Mouse (Mus musculus) left cerebral cortex, postnatal 25 days (tissue): Measurements from ENCODE around the gene Ppm1d. TPM values are rescaled to one million over a fixed set of nuclear protein-coding genes. Genes with fewer than 3 reads are reported as not detected.

Source experiments
- DNase-seq, 2 experiments: peaks; one replicate each; pipeline ENCODE4 v3.0.0; 2022; ENCODE audit warnings: low spot score in 2 of 2, mixed read lengths in 1 of 2
- intact Hi-C: fragments of 180-260 bp; cut with DNase I; formaldehyde crosslinking; loops from one replicate; pipeline ENCODE4 v1.15.1; 2025
- total RNA-seq, 2 experiments: library from RNA; stranded (reverse); gene quantifications; 2 replicates each; pipeline ENCODE4 v1.2.3; 2021

The Ppm1d gene
- total RNA-seq, 2 experiments from 2014 or later, result 17.8 to 18.5 TPM

GRCm38 (mm10) chr11:85323567-85324330, 12.7 kb downstream of the Ppm1d start:
- intact Hi-C loops, result no loop called here
- DNase-seq, result no peak

GRCm38 (mm10) chr11:85328717-85329116, 17.7 kb downstream of the Ppm1d start:
- intact Hi-C loops, result no loop called here

DNA sequence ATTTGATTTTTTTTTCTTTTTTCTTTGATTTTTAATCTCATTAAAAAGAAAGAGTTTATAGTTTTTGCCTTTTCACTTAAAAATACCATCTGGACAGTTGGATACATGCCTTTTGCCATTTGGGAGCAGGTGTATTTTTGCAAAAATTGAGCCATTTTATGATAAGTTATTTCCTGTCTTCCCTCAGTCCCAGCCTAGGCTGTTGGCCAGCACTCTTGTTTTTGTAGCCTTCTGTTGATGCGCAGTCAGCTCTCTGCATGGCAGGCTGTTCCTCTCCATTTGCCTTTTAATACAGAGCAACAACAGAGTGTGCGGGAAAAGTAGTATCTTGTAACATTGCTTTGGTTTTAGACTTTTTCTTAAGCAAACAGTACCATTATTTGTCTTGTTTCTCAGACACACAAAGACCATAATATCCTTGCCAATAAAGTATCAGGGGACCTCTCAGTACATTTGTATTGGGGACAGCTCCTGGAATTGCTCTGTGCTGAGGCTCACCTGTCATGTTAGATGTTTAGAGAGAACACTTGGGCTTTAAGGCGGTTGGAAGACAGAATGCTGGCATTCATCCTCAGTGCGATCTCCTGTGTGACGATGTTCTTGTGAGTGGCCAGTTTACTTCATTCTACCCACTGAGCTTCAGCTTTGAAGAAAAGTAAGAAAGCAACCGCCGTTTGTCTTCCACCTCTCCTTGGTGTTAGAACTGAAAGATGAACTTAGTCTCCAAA, 18.3 kb downstream of the Ppm1d start:
- intact Hi-C loops, result no loop called here
- peak in 1 of 2 experiments; percentile 32 for DNase-seq

More at GRCm38 (mm10) chr11:85328717-85329116, 17.7 kb downstream of the Ppm1d start:
- no peak for DNase-seq

DNA sequence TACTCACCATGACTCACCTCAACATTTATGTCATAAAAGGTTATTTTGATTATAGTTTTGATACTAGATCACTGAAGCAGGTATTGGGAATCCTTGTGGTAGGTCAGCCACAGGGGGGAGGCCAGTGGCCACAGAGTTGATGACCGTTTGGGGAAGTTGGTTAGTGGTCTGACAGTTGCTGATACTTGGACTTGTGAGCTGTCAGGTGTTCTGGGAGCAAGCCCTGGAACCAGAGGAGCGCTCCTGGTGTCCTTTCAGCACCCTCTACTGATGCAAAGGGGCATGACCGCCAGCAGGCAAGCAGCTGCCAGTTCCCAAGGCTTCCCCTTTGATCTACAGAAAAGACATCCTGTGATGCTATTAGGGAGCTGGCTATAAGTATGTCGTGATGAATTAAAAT, 23.7 kb downstream of the Ppm1d start:
- DNase-seq, result peak; percentile 21 to 33
- intact Hi-C loops, result no loop called here

DNA sequence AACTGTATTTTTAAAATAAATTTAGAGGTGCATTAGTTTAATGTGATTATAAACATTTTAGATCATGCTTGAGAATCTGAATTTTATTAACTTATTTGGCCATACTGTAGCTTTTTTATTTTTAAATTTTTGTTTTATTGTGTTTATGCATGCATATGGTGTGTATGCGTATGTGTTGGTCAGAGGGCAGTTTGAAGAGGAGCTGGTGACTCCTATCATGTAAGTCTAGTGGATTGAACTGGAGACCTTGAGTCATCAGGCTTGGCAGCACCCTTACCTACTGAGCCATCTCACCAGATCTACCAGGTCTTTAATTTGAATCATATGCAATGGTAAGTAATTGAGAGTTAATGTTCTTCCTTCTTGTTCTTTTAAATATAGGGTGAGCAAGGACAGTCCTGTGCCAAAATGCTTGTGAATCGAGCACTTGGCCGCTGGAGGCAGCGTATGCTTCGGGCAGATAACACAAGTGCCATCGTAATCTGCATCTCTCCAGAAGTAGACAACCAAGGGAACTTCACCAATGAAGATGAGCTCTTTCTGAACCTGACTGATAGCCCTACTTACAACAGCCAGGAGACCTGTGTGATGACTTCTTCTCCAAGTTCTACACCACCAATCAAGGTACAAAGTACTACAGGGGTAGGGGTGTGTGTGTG, 28.3 kb downstream of the Ppm1d start:
- DNase-seq, result no peak
- intact Hi-C loops, result no loop called here

DNA sequence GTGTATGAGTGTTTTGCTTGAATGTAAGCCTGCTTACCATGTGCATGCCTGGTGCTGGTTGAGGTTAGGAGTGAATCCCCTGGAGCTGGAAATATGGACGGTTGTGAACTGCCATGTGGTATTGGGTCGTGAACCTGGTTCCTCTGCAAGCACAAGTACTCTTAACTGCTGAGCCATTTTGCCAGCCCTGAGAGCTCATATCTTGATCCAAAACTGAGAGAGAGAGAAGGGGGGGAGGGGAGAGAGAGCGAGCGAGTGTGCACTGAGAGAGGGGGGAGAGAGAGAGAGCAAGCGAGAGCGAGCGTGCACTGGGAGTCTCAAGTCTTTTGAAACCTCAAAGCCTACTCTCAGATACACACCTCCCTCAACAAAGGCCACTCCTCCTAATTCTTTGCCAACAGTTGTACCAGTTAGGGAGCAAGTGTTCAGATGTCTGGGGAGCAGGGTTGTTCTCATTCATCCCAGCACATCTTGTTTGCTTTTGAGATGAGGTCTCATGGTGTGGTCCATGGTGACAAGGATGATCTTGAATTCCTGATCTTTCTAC, 29.1 kb downstream of the Ppm1d start:
- intact Hi-C loops, result no loop called here
- no peak for DNase-seq

GRCm38 (mm10) chr11:85352539-85353380, 41.7 kb downstream of the Ppm1d start, which contains the start of gene Bcas3:
Gene Bcas3 (plus strand): TSS chr11:85353167.
- DNase-seq, result peak; percentile 99 to 100
- intact Hi-C loops, result loop anchor here (2.0 kb wide), 1 partner anchor 42 kb away; the partner anchor contains the start of gene Ppm1d

- intact Hi-C loops, result loop anchor here (2.0 kb wide), 1 partner anchor 43 kb away; the partner anchor contains the start of gene Ppm1d
- no peak for DNase-seq
Observed at GRCm38 (mm10) chr11:85353819-85354218, 42.8 kb downstream of the Ppm1d start.

DNA sequence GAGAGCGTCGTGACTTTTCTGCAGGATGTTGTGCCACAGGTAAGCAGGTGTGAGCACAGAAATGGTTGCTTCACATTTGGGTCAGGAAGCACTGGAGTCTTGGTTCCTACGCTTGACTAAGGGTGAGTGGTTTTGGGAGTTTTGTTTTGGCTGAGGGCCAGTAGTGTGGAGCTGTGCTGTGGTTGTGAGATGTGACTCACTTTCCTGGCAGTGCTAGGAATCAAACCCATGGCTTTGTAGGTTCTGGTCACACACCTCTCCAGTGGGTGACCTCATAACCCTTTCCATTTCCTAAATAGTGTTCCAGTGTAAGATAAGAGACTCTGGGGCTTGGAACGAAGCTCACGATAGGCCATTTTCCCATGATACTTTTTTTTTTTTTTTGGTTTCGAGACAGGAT, 48.6 kb downstream of the Ppm1d start:
- DNase-seq, result no peak
- intact Hi-C loops, result no loop called here

DNA sequence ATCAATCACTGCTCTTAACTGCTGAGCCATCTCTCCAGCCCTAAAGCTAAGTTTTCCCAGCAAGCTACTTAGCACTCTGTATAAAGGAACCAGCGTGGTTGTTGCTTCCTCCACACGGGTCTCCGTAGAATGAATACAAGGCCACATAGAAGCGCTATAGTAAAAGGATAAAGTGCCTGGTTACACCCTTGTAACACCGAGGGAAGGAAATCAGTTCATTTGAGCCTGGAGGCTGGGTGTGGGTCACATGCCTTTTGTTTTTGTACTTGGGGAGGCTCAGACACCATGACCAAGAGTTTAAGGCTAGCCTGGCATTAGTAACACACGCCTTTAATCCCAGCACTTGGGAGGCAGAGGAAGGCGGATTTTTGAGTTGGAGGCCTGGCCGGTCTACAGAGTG, 50.6 kb downstream of the Ppm1d start:
- intact Hi-C loops, result no loop called here
- DNase-seq, result no peak

DNA sequence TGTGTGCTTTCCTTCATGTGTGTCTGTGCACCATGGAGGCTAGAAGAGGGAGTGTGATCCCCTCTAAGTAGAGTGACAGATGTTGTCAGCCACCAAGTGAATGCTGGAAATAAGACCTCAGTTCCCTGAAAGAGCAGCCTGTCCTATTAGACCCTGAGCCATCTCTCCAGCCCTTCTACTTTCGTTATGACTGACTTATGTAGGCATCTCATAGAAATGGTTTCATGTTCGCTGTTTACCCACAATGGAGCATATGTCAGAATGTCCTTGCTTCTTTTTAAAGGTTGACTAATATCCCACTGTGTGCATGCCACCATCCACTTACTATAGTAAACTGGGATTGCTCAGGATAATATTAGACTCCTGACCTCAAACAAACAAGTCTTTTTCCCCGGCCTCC, 55.1 kb downstream of the Ppm1d start:
- intact Hi-C loops, result no loop called here
- no peak for DNase-seq

DNA sequence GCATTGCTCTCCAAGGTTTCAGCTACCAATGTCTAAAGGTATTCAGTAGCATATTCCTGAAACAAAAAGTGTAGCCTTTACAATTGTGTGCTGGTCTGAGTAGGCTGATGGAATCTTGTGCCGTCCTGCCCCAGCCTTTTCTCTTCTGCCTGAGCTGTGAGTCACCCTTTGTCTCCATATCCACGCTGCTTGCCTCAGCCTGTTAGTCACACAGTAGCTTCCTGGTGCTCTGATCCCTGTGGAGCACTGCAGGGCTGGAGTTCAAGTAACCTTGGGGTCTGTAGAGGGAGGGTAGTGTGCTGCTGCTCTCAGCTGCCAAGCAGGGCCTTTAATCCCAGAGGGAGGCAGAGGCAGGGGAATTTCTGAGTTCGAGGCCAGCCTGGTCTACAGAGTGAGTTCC, 56.8 kb downstream of the Ppm1d start:
- no peak for DNase-seq
- intact Hi-C loops, result no loop called here

DNA sequence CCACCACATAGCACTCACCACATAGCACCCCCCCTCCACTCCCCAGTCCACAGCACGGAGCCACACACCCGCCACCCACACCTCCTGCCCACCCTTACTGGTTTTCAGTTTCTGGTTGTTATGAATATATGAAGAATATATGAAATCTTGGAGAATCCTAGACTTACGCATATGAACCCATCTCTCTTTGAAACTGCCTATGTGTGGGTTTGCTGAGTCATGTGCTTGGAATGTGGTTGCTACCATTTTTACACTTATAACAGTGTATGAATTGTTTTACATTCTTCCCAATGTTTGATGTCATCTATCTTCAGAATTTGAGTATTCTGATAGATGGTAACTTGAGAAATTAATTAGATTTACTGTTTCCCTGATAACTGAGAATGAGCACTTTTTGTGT, 68.0 kb downstream of the Ppm1d start:
- peak in 1 of 2 experiments; percentile 55 for DNase-seq
- intact Hi-C loops, result no loop called here

DNA sequence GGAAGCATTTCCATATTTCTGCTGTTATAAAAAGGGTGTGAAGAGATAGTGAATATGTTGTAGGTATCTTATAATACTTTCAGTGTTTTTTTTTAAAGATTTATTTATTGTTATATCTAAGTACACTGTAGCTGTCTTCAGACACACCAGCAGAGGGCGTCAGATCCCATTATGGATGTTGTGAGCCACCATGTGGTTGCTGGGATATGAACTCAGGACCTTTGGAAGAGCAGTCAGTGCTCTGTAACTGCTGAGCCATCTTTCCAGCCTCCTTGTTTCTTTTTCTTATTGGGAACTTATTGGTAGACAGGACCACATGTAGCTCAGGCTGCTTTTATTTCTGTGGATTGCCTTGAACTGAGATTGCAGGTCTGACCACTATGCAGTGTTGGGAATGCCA, 69.0 kb downstream of the Ppm1d start:
- intact Hi-C loops, result loop anchor here (5.0 to 10.0 kb wide), 5 partner anchors 85 to 792 kb away; no protein-coding TSS in a partner anchor
- no peak for DNase-seq

- peak; percentile 71 to 78 for DNase-seq
- intact Hi-C loops, result loop anchor here (5.0 to 10.0 kb wide), 5 partner anchors 83 to 790 kb away; no protein-coding TSS in a partner anchor
Observed at GRCm38 (mm10) chr11:85382055-85382454, 71.0 kb downstream of the Ppm1d start.

DNA sequence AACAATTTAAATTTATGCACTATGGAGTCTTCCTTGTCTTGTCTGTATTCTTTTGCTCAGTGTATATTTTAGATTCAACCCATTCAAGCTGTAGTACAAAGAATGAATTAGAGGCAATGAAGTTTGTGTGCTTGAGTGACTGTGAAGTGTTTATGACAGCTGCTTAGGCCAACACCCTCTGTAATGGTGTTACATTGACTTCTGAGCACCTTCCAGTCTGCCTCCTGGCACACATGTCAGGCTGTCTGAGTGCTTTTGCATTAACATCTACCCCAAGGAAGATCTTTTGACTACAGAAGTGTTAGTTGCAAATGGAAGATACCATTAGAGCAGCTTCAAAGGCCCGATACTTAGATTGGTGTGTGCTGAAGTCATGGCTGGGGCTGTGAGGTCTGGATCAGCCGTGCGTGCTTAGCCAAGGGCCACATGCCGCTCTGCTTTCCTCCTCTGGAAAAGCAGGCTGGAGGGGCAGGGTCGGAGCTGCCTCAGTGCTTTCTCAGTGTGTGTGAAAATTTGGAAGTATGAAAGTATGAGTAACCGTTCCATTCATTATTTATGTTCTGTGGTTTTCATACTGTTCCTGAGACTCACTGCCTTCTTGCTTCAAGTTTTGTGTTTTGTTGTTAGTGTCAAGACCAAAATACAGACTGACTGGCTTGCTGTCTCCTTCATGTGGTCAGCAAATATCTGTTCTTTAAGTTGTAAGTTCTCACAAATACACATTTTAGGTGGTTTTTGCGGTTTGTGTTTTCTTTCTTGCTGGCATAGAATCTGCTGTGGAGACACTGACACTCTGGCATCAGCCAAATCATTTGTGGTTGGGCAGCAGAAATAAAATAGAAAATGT, 73.2 kb downstream of the Ppm1d start:
- intact Hi-C loops, result loop anchor here (5.0 to 10.0 kb wide), 5 partner anchors 81 to 788 kb away; no protein-coding TSS in a partner anchor
- DNase-seq, result no peak

GRCm38 (mm10) chr11:85392179-85392863, 81.3 kb downstream of the Ppm1d start:
- intact Hi-C loops, result no loop called here
- DNase-seq, result no peak

GRCm38 (mm10) chr11:85392864-85393220, 81.8 kb downstream of the Ppm1d start:
- no peak for DNase-seq
- intact Hi-C loops, result no loop called here
